Mouse (Mus musculus) limb, embryonic 14.5 days (tissue): ENCODE data around the gene Col6a1. TPM values are rescaled to one million over a fixed set of nuclear protein-coding genes. Genes with fewer than 3 reads are reported as not detected.

Source experiments
- ATAC-seq: fragments of 200-750 bp; cut with Nextera tagmentation; 2 replicates; pipeline ENCODE4 v1.8.0; 2017; ENCODE audit warnings: low read depth, moderate number of reproducible peaks, moderate TSS enrichment; ENCODE audit not compliant: low FRiP score
- DNase-seq: peaks from one replicate; pipeline ENCODE4 v3.0.0-alpha.2; 2015; ENCODE audit warnings: low spot score
- H3K27ac ChIP-seq: fragments of 300-500 bp; sonication (generic); replicated peaks from 2 replicates; pipeline ENCODE4 v1.5.1; 2014; ENCODE audit warnings: low read depth, mild to moderate bottlenecking, low read length, moderate library complexity, mixed read lengths
- H3K27me3 ChIP-seq: fragments of 300-500 bp; sonication (generic); 2 replicates; pipeline ENCODE4 v1.6.1; 2014; ENCODE audit warnings: low read length, mixed read lengths; ENCODE audit not compliant: control insufficient read depth, insufficient read depth
- H3K36me3 ChIP-seq: fragments of 300-500 bp; sonication (generic); 2 replicates; pipeline ENCODE4 v1.6.1; 2014; ENCODE audit warnings: mild to moderate bottlenecking, low read length, moderate library complexity, mixed read lengths; ENCODE audit not compliant: control insufficient read depth, insufficient read depth
- H3K4me1 ChIP-seq: fragments of 300-500 bp; sonication (generic); 2 replicates; pipeline ENCODE4 v1.6.1; 2014; ENCODE audit warnings: antibody characterized with exemption, low read length, mixed read lengths; ENCODE audit not compliant: control insufficient read depth, insufficient read depth
- H3K4me2 ChIP-seq: fragments of 300-500 bp; sonication (generic); replicated peaks from 2 replicates; pipeline ENCODE4 v1.6.1; 2014; ENCODE audit warnings: low read depth, mild to moderate bottlenecking, low read length, moderate library complexity; ENCODE audit not compliant: severe bottlenecking
- H3K4me3 ChIP-seq: fragments of 300-500 bp; sonication (generic); replicated peaks from 2 replicates; pipeline ENCODE4 v1.5.1; 2014; ENCODE audit warnings: low read length
- H3K9ac ChIP-seq: fragments of 300-500 bp; sonication (generic); 2 replicates; pipeline ENCODE4 v1.6.1; 2014; ENCODE audit warnings: mild to moderate bottlenecking, low read depth, low read length, moderate library complexity; ENCODE audit not compliant: severe bottlenecking
- H3K9me3 ChIP-seq: fragments of 300-500 bp; sonication (generic); 2 replicates; pipeline ENCODE4 v1.6.1; 2016; ENCODE audit warnings: low read length; ENCODE audit not compliant: control insufficient read depth
- POLR2A ChIP-seq: fragments of 200-500 bp; IDR thresholded peaks from 2 replicates; pipeline ENCODE4 v1.8.0; 2012; ENCODE audit warnings: inconsistent platforms, mild to moderate bottlenecking, moderate library complexity, borderline replicate concordance; ENCODE audit not compliant: insufficient read depth, insufficient read length; ENCODE audit errors: extremely low read depth
- WGBS: fragments of 180-500 bp; shearing (Covaris S2); extraction: QIAGEN DNeasy Blood & Tissue Kit; methylation state at CpG from one replicate; pipeline ENCODE4 v1.1.7; 2014; 5-methylcytosine and 5-hydroxymethylcytosine counted together
- polyA plus RNA-seq, 2 experiments: library from polyadenylated mRNA; depleted of rRNA in 1 of 2; stranded (reverse) in 1 of 2; unstranded in 1 of 2; fragments of >200 nt; fragmentation: Nextera tagmentation in 1 of 2; extraction: Ambion mirVana in 1 of 2; gene quantifications; 2 replicates each; pipeline versions ENCODE4 v1.2.1 to v1.2.3; 2012 to 2014

Col6a1 gene
- polyA plus RNA-seq, 2 experiments = 330 to 444 TPM

DNA sequence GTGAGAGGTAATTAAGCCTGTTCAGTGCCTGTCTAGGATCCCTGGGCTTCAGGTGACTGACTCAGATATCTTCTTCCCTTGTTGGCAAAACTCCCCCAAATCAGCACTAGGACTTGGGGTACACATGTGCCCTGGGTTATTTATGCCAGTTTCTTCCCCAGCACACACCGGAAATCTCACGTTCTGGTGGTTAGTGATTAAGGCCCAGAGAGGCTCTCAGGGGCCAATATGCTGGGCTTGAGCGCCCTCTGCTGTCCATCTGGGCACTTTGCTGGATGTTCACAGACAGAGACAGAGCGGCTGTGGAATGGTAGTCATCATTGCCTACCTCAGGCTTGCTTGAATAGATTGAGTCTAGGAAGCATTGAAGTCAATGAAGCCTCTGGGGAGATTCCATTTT is 9.0 kb upstream of the Col6a1 start:
- H3K9me3 ChIP-seq = no peaks in the 10 kb centered on the region
- H3K4me1 ChIP-seq = peaks cover 48% of the 10 kb centered on the region
- H3K27ac ChIP-seq = no peak overlapping the region
- peak; percentile 91 for DNase-seq
- no peaks in the 10 kb centered on the region for H3K36me3 ChIP-seq
- 3% methylated on average over 4 of the region's 4 CpGs for WGBS
- TF ChIP-seq POLR2A = no peak
- H3K9ac ChIP-seq = peak overlapping the region; percentile 17; the same call in 1 of the 2 replicates
- H3K27me3 ChIP-seq = no peaks in the 10 kb centered on the region
- no peak overlapping the region for H3K4me2 ChIP-seq
- H3K4me3 ChIP-seq = no peak overlapping the region
- ATAC-seq = no peak; the same call in 1 of the 2 replicates

DNA sequence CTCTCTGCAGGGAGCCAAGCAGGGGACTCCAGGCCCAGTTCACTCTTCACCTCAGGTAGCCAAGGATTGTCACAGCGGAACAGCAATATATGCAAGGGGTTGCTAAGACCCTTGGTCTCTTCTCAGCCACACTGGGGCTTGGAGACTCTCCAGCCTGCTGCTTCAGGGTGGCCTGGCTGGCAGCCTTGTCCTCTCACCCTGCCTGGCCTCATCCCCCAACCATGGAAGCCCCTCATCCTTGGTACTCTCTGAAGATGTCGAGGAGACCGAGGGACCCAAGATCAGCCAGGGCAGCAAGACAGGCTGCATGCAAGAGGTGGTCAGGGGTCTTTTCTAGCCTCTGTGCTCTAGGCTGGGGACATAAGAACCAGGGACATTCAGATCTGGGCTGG is 7.7 kb upstream of the Col6a1 start:
- Histone ChIP-seq H3K9ac (peak overlapping the region; percentile 51), H3K4me2 (peak overlapping the region; percentile 47), H3K27me3 (no peaks in the 10 kb centered on the region), H3K36me3 (no peaks in the 10 kb centered on the region), H3K4me3 (peak overlapping the region; percentile 22), H3K9me3 (no peaks in the 10 kb centered on the region), H3K4me1 (peaks cover 61% of the 10 kb centered on the region), H3K27ac (peak overlapping the region; percentile 90)
- WGBS = 39% methylated on average over 3 of the region's 3 CpGs
- ATAC-seq = no peak
- no peak for TF ChIP-seq POLR2A
- DNase-seq = no peak

DNA sequence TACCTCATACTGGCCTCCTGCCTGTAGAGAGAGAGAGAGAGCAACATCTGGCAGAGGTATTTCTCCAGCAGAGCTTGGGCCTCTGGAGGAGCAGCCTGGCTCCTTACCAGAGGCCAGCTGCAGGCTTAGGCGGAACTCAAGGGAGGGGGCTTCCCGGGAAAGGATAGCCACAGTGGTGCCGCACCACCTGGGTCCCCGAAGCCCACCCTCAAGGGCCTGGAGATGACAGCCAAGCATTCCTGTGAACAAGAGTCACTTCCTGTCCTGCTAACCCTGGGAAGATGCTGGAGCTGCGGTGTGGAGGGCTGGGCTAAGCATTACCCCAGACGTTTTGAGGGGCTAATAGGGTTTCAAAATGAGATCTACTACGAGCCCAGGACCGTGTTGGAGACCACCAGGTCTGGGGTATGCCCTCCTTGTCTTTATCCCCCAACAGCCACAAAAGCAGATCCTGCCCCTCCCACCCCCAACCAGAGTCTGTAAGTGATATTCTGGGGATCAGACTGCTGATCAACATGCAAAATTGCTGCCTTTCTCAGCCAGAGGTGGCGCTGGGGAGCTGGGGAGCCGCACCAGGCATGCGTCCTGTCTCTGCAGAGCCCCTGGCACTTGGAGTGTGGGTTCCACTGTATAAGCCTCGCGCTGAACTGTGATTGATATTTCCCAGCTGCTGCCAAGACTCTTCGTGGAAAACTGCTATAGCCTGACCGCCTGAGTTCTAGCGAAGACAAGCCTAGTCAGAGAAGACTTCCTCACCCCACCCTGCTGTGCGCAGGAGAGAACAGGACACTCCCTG is 7.1 kb upstream of the Col6a1 start:
- 3% methylated on average over 17 of the region's 17 CpGs for WGBS
- Histone ChIP-seq H3K9ac (peak overlapping the region; percentile 51), H3K9me3 (no peaks in the 10 kb centered on the region), H3K27me3 (no peaks in the 10 kb centered on the region), H3K27ac (peak overlapping the region; percentile 90), H3K4me1 (peaks cover 67% of the 10 kb centered on the region), H3K36me3 (no peaks in the 10 kb centered on the region), H3K4me3 (peak overlapping the region; percentile 22), H3K4me2 (peak overlapping the region; percentile 47)
- ATAC-seq = peak; percentile 88
- peak; percentile 96 for DNase-seq
- TF ChIP-seq POLR2A = 0 out of 2 replicates have a peak, but pooled peaks have one; percentile 42

DNA sequence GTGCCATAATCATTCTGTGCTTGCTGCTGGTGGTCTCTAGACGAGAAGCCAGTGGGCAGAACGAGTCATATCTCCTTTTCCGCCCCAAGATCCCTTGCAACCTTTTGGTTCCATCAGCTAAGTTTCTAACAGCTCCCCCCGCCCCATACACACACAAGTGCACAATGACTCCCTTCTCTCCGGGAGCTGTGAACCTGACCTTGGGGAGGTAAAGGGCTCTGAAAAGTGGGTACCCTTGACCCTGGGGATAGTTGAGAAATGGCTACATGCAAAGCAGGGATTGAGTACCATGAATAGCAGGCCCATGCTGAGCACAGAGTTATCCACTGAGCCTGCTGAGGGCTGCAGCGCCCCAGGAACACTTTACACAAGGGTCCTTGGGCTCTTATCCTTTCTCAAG is 6.4 kb upstream of the Col6a1 start:
- no peak for ATAC-seq
- no peak overlapping the region for H3K9ac ChIP-seq
- H3K27ac ChIP-seq = peak overlapping the region; percentile 90
- no peak for DNase-seq
- no peaks in the 10 kb centered on the region for H3K27me3 ChIP-seq
- H3K4me3 ChIP-seq = no peak overlapping the region
- no peaks in the 10 kb centered on the region for H3K9me3 ChIP-seq
- peak overlapping the region; percentile 47; the same call in 1 of the 2 replicates for H3K4me2 ChIP-seq
- H3K4me1 ChIP-seq = peaks cover 67% of the 10 kb centered on the region
- TF ChIP-seq POLR2A = no peak
- WGBS = 52% methylated on average over 6 of the region's 6 CpGs
- H3K36me3 ChIP-seq = no peaks in the 10 kb centered on the region

DNA sequence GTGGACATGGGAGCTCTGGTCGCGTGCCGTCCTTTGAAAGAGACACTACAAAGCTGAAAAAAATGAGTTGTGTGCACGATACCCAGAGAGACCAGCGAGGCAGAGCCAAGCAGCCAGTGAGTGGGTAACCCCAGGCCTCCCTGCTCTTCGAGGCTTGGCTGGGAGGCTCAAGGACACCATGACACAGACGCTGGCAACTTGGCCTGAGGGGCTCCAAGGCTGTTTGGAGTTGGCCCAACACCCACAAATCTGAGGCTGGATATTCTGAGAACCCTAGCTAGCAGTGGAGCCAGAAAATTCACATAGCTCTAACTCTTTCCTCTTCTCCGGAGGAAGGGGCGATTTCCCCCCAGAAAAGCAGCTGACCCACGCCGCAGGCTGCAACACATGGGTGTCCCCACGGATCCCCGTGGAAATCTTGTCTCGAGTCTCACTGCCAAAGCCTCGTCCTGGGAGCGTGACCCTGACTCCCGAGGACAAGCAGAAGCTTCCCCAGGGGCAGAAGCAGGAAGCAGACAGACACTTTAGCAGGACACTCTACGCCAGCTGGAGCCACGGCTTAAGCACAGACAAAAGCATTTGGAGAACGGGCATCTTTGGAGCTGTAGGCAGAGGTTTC is 5.8 kb upstream of the Col6a1 start:
- WGBS = 54% methylated on average over 20 of the region's 20 CpGs
- peaks cover 72% of the 10 kb centered on the region for H3K4me1 ChIP-seq
- no peak for ATAC-seq
- H3K9me3 ChIP-seq = no peaks in the 10 kb centered on the region
- no peaks in the 10 kb centered on the region for H3K36me3 ChIP-seq
- H3K27me3 ChIP-seq = no peaks in the 10 kb centered on the region
- no peak for TF ChIP-seq POLR2A
- H3K27ac ChIP-seq = peak overlapping the region; percentile 90
- no peak overlapping the region for H3K4me2 ChIP-seq
- DNase-seq = no peak
- H3K9ac ChIP-seq = 0 out of 2 replicates have a peak overlapping the region, but pooled peaks have one; percentile 4
- no peak overlapping the region for H3K4me3 ChIP-seq
